Mouse (Mus musculus): ENCODE measurements around the gene Unc93a2. TPM values are rescaled to one million over a fixed set of nuclear protein-coding genes. Genes with fewer than 3 reads are reported as not detected.
"Not testable (repeated sequence)": the region's sequence is repeated elsewhere in the genome, so short reads cannot be mapped to it uniquely, and the experiment has no call there.

Gene Unc93a2
- not detected in 2 replicates for polyA plus RNA-seq (2012)

- H3K4me3 ChIP-seq (replicated peaks); H3K4me1 ChIP-seq (ENCODE audit: control insufficient read depth); H3K36me3 ChIP-seq (ENCODE audit: control insufficient read depth); H3K27me3 ChIP-seq (ENCODE audit: control insufficient read depth); H3K9me3 ChIP-seq (ENCODE audit: control insufficient read depth, low read length): not testable (repeated sequence)
Observed at GRCm38 (mm10) chr17:7385364-7385763, at the start of gene Unc93a2. TSS of gene Unc93a2 (minus strand) at chr17:7385464.

GRCm38 (mm10) chr17:7434121-7434520 lies 48.9 kb upstream of the Unc93a2 start:
- not testable (repeated sequence) for H3K36me3 ChIP-seq (ENCODE audit: control insufficient read depth); H3K27me3 ChIP-seq (ENCODE audit: control insufficient read depth); H3K9me3 ChIP-seq (ENCODE audit: control insufficient read depth, low read length); H3K4me3 ChIP-seq (replicated peaks); H3K4me1 ChIP-seq (ENCODE audit: control insufficient read depth)

GRCm38 (mm10) chr17:7430210-7430631 lies 45.0 kb upstream of the Unc93a2 start:
- not testable (repeated sequence) for H3K27me3 ChIP-seq (ENCODE audit: control insufficient read depth); H3K4me1 ChIP-seq (ENCODE audit: control insufficient read depth)

GRCm38 (mm10) chr17:7420191-7420973 lies 35.1 kb upstream of the Unc93a2 start:
- not testable (repeated sequence) for H3K4me1 ChIP-seq (ENCODE audit: control insufficient read depth); H3K36me3 ChIP-seq (ENCODE audit: control insufficient read depth); H3K27me3 ChIP-seq (ENCODE audit: control insufficient read depth); H3K4me3 ChIP-seq (replicated peaks); H3K9me3 ChIP-seq (ENCODE audit: control insufficient read depth, low read length)

More at GRCm38 (mm10) chr17:7430210-7430631, 45.0 kb upstream of the Unc93a2 start:
- not testable (repeated sequence) for H3K36me3 ChIP-seq (ENCODE audit: control insufficient read depth); H3K4me3 ChIP-seq (replicated peaks); H3K9me3 ChIP-seq (ENCODE audit: control insufficient read depth, low read length)

- H3K27me3 ChIP-seq (ENCODE audit: control insufficient read depth); H3K9me3 ChIP-seq (ENCODE audit: control insufficient read depth, low read length); H3K36me3 ChIP-seq (ENCODE audit: control insufficient read depth); H3K4me3 ChIP-seq (replicated peaks); H3K4me1 ChIP-seq (ENCODE audit: control insufficient read depth): not testable (repeated sequence)
Observed at GRCm38 (mm10) chr17:7414601-7415310, 29.5 kb upstream of the Unc93a2 start.

GRCm38 (mm10) chr17:7413336-7413735 lies 28.1 kb upstream of the Unc93a2 start:
- H3K36me3 ChIP-seq (ENCODE audit: control insufficient read depth); H3K4me1 ChIP-seq (ENCODE audit: control insufficient read depth); H3K9me3 ChIP-seq (ENCODE audit: control insufficient read depth, low read length); H3K27me3 ChIP-seq (ENCODE audit: control insufficient read depth); H3K4me3 ChIP-seq (replicated peaks): not testable (repeated sequence)

- not testable (repeated sequence) for H3K9me3 ChIP-seq (ENCODE audit: control insufficient read depth, low read length); H3K27me3 ChIP-seq (ENCODE audit: control insufficient read depth); H3K4me3 ChIP-seq (replicated peaks); H3K36me3 ChIP-seq (ENCODE audit: control insufficient read depth); H3K4me1 ChIP-seq (ENCODE audit: control insufficient read depth)
Observed at GRCm38 (mm10) chr17:7399770-7400169, 14.5 kb upstream of the Unc93a2 start.

GRCm38 (mm10) chr17:7398198-7398847 lies 13.1 kb upstream of the Unc93a2 start:
- not testable (repeated sequence) for H3K4me1 ChIP-seq (ENCODE audit: control insufficient read depth); H3K36me3 ChIP-seq (ENCODE audit: control insufficient read depth); H3K9me3 ChIP-seq (ENCODE audit: control insufficient read depth, low read length); H3K27me3 ChIP-seq (ENCODE audit: control insufficient read depth); H3K4me3 ChIP-seq (replicated peaks)

GRCm38 (mm10) chr17:7397079-7397478 lies 11.8 kb upstream of the Unc93a2 start:
- not testable (repeated sequence) for H3K9me3 ChIP-seq (ENCODE audit: control insufficient read depth, low read length); H3K36me3 ChIP-seq (ENCODE audit: control insufficient read depth); H3K4me1 ChIP-seq (ENCODE audit: control insufficient read depth); H3K4me3 ChIP-seq (replicated peaks); H3K27me3 ChIP-seq (ENCODE audit: control insufficient read depth)

GRCm38 (mm10) chr17:7396288-7396687 lies 11.0 kb upstream of the Unc93a2 start:
- not testable (repeated sequence) for H3K4me3 ChIP-seq (replicated peaks); H3K36me3 ChIP-seq (ENCODE audit: control insufficient read depth); H3K27me3 ChIP-seq (ENCODE audit: control insufficient read depth); H3K9me3 ChIP-seq (ENCODE audit: control insufficient read depth, low read length); H3K4me1 ChIP-seq (ENCODE audit: control insufficient read depth)

GRCm38 (mm10) chr17:7395671-7396070 lies 10.4 kb upstream of the Unc93a2 start:
- not testable (repeated sequence) for H3K36me3 ChIP-seq (ENCODE audit: control insufficient read depth); H3K4me1 ChIP-seq (ENCODE audit: control insufficient read depth); H3K27me3 ChIP-seq (ENCODE audit: control insufficient read depth); H3K4me3 ChIP-seq (replicated peaks); H3K9me3 ChIP-seq (ENCODE audit: control insufficient read depth, low read length)

- H3K36me3 ChIP-seq (ENCODE audit: control insufficient read depth); H3K27me3 ChIP-seq (ENCODE audit: control insufficient read depth); H3K9me3 ChIP-seq (ENCODE audit: control insufficient read depth, low read length); H3K4me3 ChIP-seq (replicated peaks); H3K4me1 ChIP-seq (ENCODE audit: control insufficient read depth): not testable (repeated sequence)
Observed at GRCm38 (mm10) chr17:7395116-7395515, 9.9 kb upstream of the Unc93a2 start.

GRCm38 (mm10) chr17:7389898-7390297 lies 4.6 kb upstream of the Unc93a2 start:
- H3K4me1 ChIP-seq (ENCODE audit: control insufficient read depth); H3K27me3 ChIP-seq (ENCODE audit: control insufficient read depth); H3K9me3 ChIP-seq (ENCODE audit: control insufficient read depth, low read length); H3K36me3 ChIP-seq (ENCODE audit: control insufficient read depth); H3K4me3 ChIP-seq (replicated peaks): not testable (repeated sequence)

GRCm38 (mm10) chr17:7388958-7389356 lies 3.7 kb upstream of the Unc93a2 start:
- H3K27me3 ChIP-seq (ENCODE audit: control insufficient read depth); H3K4me3 ChIP-seq (replicated peaks); H3K4me1 ChIP-seq (ENCODE audit: control insufficient read depth); H3K36me3 ChIP-seq (ENCODE audit: control insufficient read depth); H3K9me3 ChIP-seq (ENCODE audit: control insufficient read depth, low read length): not testable (repeated sequence)

Measured in erythroblast, embryonic 14.5 days (primary cell).